Mouse (Mus musculus): ENCODE data around the gene Gm5155.
"Not testable (repeated sequence)": the region's sequence is repeated elsewhere in the genome, so short reads cannot be mapped to it uniquely, and the experiment has no call there.

The Gm5155 gene

DNA sequence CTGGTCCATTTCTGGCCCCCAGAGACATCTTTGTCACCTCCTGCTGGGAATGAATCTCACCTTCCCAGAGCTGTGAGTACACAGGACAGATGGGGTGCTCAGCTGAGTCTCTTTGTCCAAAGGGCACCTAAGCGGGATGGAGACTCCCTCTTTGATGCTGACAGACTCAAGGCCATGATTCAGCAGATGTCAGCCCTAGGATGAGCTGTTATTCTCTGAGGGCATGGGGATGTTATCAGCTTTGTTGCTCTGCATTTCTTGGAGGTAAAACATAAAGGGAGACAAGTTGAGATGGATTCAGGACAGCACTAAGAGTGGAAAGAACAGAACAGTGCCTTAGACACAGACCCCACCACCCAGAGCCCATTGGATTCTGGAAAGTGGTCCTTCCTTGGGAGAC is at the start of gene Gm5155:
Gene Gm5155 (plus strand): TSS at position 301 of the 400 bp plus-strand sequence.
- no peak for DNase-seq (ENCODE audit: low read depth, low spot score)

- DNase-seq (ENCODE audit: low read depth, low spot score): no peak
Measured at GRCm38 (mm10) chr7:17870776-17871175, 791 bp upstream of the Gm5155 start.

GRCm38 (mm10) chr7:17895341-17895740 is 23.8 kb downstream of the Gm5155 start:
- DNase-seq (ENCODE audit: low read depth, low spot score): not testable (repeated sequence)

- no peak for DNase-seq (ENCODE audit: low read depth, low spot score)
Measured at GRCm38 (mm10) chr7:17903146-17903915, 31.8 kb downstream of the Gm5155 start.
